Comparison of ENCODE assay signal across 7 mouse cellular contexts in the genomic region with DNA sequence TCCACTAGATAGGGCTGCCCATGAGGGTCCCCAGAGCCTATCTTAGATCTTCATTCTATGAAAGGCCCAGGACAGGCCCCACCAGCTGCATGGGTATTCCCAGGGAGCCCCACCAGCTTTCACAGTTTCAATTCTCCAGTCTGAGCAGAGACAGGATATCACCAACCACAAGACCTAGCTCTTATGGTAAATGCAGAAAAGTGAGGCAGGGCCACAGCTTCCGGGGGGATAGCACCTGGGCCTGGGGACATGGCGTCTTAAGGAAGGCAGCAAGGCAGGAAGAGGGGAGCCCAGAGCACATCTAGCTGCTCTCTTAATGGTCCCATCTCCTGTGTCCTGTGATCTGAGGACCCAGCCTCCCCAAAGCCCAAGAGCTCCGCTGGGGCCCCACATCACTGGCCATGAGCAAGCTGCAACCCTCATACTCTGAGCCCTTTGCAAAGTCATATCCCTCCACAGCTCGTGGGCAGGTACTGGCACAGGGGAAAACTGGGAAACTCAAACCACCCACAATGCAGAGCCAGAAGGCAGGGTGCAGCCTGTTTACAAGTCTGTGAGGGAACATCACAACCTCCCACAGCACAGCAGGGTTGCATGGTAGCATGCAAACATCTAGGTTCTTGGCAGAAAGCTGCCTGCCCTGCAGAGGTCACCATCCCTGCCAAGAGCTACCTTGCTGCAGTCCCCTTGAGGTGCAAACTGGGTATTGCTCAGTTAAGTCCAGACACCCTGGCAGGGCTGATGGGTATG. TPM values are rescaled to one million over a fixed set of nuclear protein-coding genes. Genes with fewer than 3 reads are reported as not detected.
DNase-seq lines count a peak whose midpoint lies in the region; ATAC-seq and TF ChIP-seq lines count a peak whose summit lies in the region.

No protein-coding gene starts in this region.

- TF ChIP-seq EP300 in liver, embryonic 14.5 days (IDR thresholded peaks at IDR 0.05; ENCODE audit: low read depth) = no peak

- no peak overlapping the region for H3K4me2 ChIP-seq in liver, embryonic 14.5 days (ENCODE audit: low read depth)
- no peak overlapping the region for H3K4me2 ChIP-seq in liver, embryonic 12.5 days
- H3K4me2 ChIP-seq in hindbrain, embryonic 11.5 days (replicated peaks; ENCODE audit: low read depth, low read length) = no peak overlapping the region
- H3K4me2 ChIP-seq in limb, embryonic 12.5 days = no peak overlapping the region

- TF ChIP-seq CTCF in liver, embryonic 14.5 days (IDR thresholded peaks at IDR 0.05; ENCODE audit: low read depth) = 0 out of 2 replicates have a peak, but pooled peaks have one; percentile 5

- H3K4me1 ChIP-seq in liver, embryonic 14.5 days (replicated peaks; ENCODE audit: control insufficient read depth in 2 of 2, insufficient read depth in 2 of 2, low read length in 1 of 2) = peaks cover 0 to 14% of the 10 kb centered on the region in 2 experiments; a peak in 2 of 4 replicates
- peaks cover 49% of the 10 kb centered on the region for H3K4me1 ChIP-seq in liver, embryonic 12.5 days
- H3K4me1 ChIP-seq in hindbrain, embryonic 11.5 days (replicated peaks; ENCODE audit: control insufficient read depth, insufficient read depth, low read length) = peaks cover 3% of the 10 kb centered on the region; the same call in 1 of the 2 replicates
- peaks cover 3% of the 10 kb centered on the region; the same call in 1 of the 2 replicates for H3K4me1 ChIP-seq in limb, embryonic 12.5 days (replicated peaks)

- WGBS in liver, embryonic 14.5 days (ENCODE audit: insufficient replicate concordance) = 57% methylated on average over 4 of the region's 4 CpGs
- 64% methylated on average over 4 of the region's 4 CpGs for WGBS in liver, embryonic 12.5 days (ENCODE audit: insufficient replicate concordance)
- 91% methylated on average over 4 of the region's 4 CpGs for WGBS in hindbrain, embryonic 11.5 days
- 84% methylated on average over 4 of the region's 4 CpGs for WGBS in limb, embryonic 12.5 days

- H3K9ac ChIP-seq in liver, embryonic 14.5 days (replicated peaks) = no peak overlapping the region
- H3K9ac ChIP-seq in liver, embryonic 12.5 days = no peak overlapping the region
- no peak overlapping the region for H3K9ac ChIP-seq in hindbrain, embryonic 11.5 days (ENCODE audit: low read depth, low read length)
- no peak overlapping the region for H3K9ac ChIP-seq in limb, embryonic 12.5 days (replicated peaks)

- DNase-seq in liver, embryonic 14.5 days (ENCODE audit: low read depth in 3 of 3, low spot score in 3 of 3) = no peak
- DNase-seq in hindbrain, embryonic 11.5 days (ENCODE audit: low spot score) = no peak
- peak; percentile 90 for DNase-seq in thymus, postnatal 0 days (ENCODE audit: low spot score)
- DNase-seq in kidney, adult 11 months = no peak
- DNase-seq in urinary bladder, postnatal 4 days (ENCODE audit: low spot score in 2 of 2) = no peak

- H3K27me3 ChIP-seq in liver, embryonic 14.5 days (ENCODE audit: control insufficient read depth, insufficient read depth, low read length) = no peaks in the 10 kb centered on the region
- no peaks in the 10 kb centered on the region for H3K27me3 ChIP-seq in liver, embryonic 12.5 days (replicated peaks)
- no peaks in the 10 kb centered on the region for H3K27me3 ChIP-seq in hindbrain, embryonic 11.5 days (ENCODE audit: control insufficient read depth, insufficient read depth, low read length)
- H3K27me3 ChIP-seq in limb, embryonic 12.5 days = no peaks in the 10 kb centered on the region

- peaks cover 14% of the 10 kb centered on the region for H3K36me3 ChIP-seq in liver, embryonic 14.5 days (replicated peaks; ENCODE audit: control insufficient read depth, insufficient read depth, low read depth)
- peaks cover 72% of the 10 kb centered on the region for H3K36me3 ChIP-seq in liver, embryonic 12.5 days
- peaks cover 16% of the 10 kb centered on the region for H3K36me3 ChIP-seq in hindbrain, embryonic 11.5 days (ENCODE audit: control insufficient read depth, insufficient read depth, low read length)
- H3K36me3 ChIP-seq in limb, embryonic 12.5 days = peaks cover 91% of the 10 kb centered on the region

- H3K27ac ChIP-seq in liver, embryonic 14.5 days = no peak overlapping the region
- no peak overlapping the region for H3K27ac ChIP-seq in liver, embryonic 12.5 days
- H3K27ac ChIP-seq in hindbrain, embryonic 11.5 days (ENCODE audit: low read depth, low read length) = peak overlapping the region; percentile 13; the same call in 1 of the 2 replicates
- H3K27ac ChIP-seq in limb, embryonic 12.5 days = peak overlapping the region; percentile 35

- no peak overlapping the region for H3K4me3 ChIP-seq in liver, embryonic 14.5 days (ENCODE audit: insufficient read depth in 1 of 2, low read depth in 2 of 2, low read length in 2 of 2)
- H3K4me3 ChIP-seq in liver, embryonic 12.5 days = no peak overlapping the region
- H3K4me3 ChIP-seq in hindbrain, embryonic 11.5 days (ENCODE audit: low read depth, low read length) = no peak overlapping the region
- no peak overlapping the region for H3K4me3 ChIP-seq in limb, embryonic 12.5 days (replicated peaks)

- no peak for ATAC-seq in liver, embryonic 14.5 days (ENCODE audit: insufficient read depth)
- no peak for ATAC-seq in liver, embryonic 12.5 days
- ATAC-seq in hindbrain, embryonic 11.5 days (ENCODE audit: low FRiP score) = no peak
- no peak for ATAC-seq in limb, embryonic 12.5 days (ENCODE audit: insufficient number of reproducible peaks, insufficient read depth, low FRiP score, low TSS enrichment, low read depth)

- no peaks in the 10 kb centered on the region for H3K9me3 ChIP-seq in liver, embryonic 14.5 days (ENCODE audit: control insufficient read depth, low read length)
- H3K9me3 ChIP-seq in liver, embryonic 12.5 days (replicated peaks) = no peaks in the 10 kb centered on the region
- H3K9me3 ChIP-seq in hindbrain, embryonic 11.5 days (ENCODE audit: control insufficient read depth, low read length) = no peaks in the 10 kb centered on the region
- H3K9me3 ChIP-seq in limb, embryonic 12.5 days = no peaks in the 10 kb centered on the region

RNA-seq across cellular contexts. Expression of a gene that starts 15.1 kb away (rescaled TPM):
- polyA plus RNA-seq in liver, embryonic 14.5 days (2012; rRNA removed) = 28.8 and 30.0 TPM in 2 replicates
- 32.5 and 32.9 TPM in 2 replicates for polyA plus RNA-seq in liver, embryonic 14.5 days (2014; fragmentation: Nextera tagmentation; extraction: Ambion mirVana)
- polyA plus RNA-seq in liver, embryonic 12.5 days (2016; fragmentation: Nextera tagmentation; extraction: Ambion mirVana) = 66.4 and 67.9 TPM in 2 replicates
- 112 and 114 TPM in 2 replicates for polyA plus RNA-seq in hindbrain, embryonic 11.5 days (2014; fragmentation: Nextera tagmentation; extraction: Ambion mirVana)
- polyA plus RNA-seq in limb, embryonic 12.5 days (2016; fragmentation: Nextera tagmentation; extraction: Ambion mirVana) = 171 and 175 TPM in 2 replicates
- polyA plus RNA-seq in thymus, postnatal 0 days (2015; fragmentation: Nextera tagmentation; extraction: Ambion mirVana) = 117 and 129 TPM in 2 replicates

RNA-seq across cellular contexts. Expression of a gene that starts 15.8 kb away (rescaled TPM):
- polyA plus RNA-seq in liver, embryonic 14.5 days (2012; rRNA removed) = 15.7 TPM in 2 replicates
- polyA plus RNA-seq in liver, embryonic 14.5 days (2014; fragmentation: Nextera tagmentation; extraction: Ambion mirVana) = 12.9 and 14.8 TPM in 2 replicates
- polyA plus RNA-seq in liver, embryonic 12.5 days (2016; fragmentation: Nextera tagmentation; extraction: Ambion mirVana) = 27.4 and 29.1 TPM in 2 replicates
- polyA plus RNA-seq in hindbrain, embryonic 11.5 days (2014; fragmentation: Nextera tagmentation; extraction: Ambion mirVana) = 141 and 163 TPM in 2 replicates
- polyA plus RNA-seq in limb, embryonic 12.5 days (2016; fragmentation: Nextera tagmentation; extraction: Ambion mirVana) = 165 and 169 TPM in 2 replicates
- 65.7 and 65.9 TPM in 2 replicates for polyA plus RNA-seq in thymus, postnatal 0 days (2015; fragmentation: Nextera tagmentation; extraction: Ambion mirVana)

RNA-seq across cellular contexts. Expression of a gene that starts 16.0 kb away (rescaled TPM):
- polyA plus RNA-seq in liver, embryonic 14.5 days (2012; rRNA removed) = 1.9 and 2.0 TPM in 2 replicates
- polyA plus RNA-seq in liver, embryonic 14.5 days (2014; fragmentation: Nextera tagmentation; extraction: Ambion mirVana) = 1.8 and 2.8 TPM in 2 replicates
- polyA plus RNA-seq in liver, embryonic 12.5 days (2016; fragmentation: Nextera tagmentation; extraction: Ambion mirVana) = 1.8 and 2.1 TPM in 2 replicates
- 5.1 and 6.3 TPM in 2 replicates for polyA plus RNA-seq in hindbrain, embryonic 11.5 days (2014; fragmentation: Nextera tagmentation; extraction: Ambion mirVana)
- polyA plus RNA-seq in limb, embryonic 12.5 days (2016; fragmentation: Nextera tagmentation; extraction: Ambion mirVana) = 7.2 and 9.2 TPM in 2 replicates
- 17.6 and 18.0 TPM in 2 replicates for polyA plus RNA-seq in thymus, postnatal 0 days (2015; fragmentation: Nextera tagmentation; extraction: Ambion mirVana)

RNA-seq across cellular contexts. Expression of a gene that starts 18.9 kb away (rescaled TPM):
- polyA plus RNA-seq in liver, embryonic 14.5 days (2012; rRNA removed) = 10.8 and 14.6 TPM in 2 replicates
- 10.2 and 13.0 TPM in 2 replicates for polyA plus RNA-seq in liver, embryonic 14.5 days (2014; fragmentation: Nextera tagmentation; extraction: Ambion mirVana)
- polyA plus RNA-seq in liver, embryonic 12.5 days (2016; fragmentation: Nextera tagmentation; extraction: Ambion mirVana) = 34.3 and 37.6 TPM in 2 replicates
- 16.1 and 18.9 TPM in 2 replicates for polyA plus RNA-seq in hindbrain, embryonic 11.5 days (2014; fragmentation: Nextera tagmentation; extraction: Ambion mirVana)
- 48.8 and 51.2 TPM in 2 replicates for polyA plus RNA-seq in limb, embryonic 12.5 days (2016; fragmentation: Nextera tagmentation; extraction: Ambion mirVana)
- 18.0 and 18.5 TPM in 2 replicates for polyA plus RNA-seq in thymus, postnatal 0 days (2015; fragmentation: Nextera tagmentation; extraction: Ambion mirVana)

RNA-seq across cellular contexts. Expression of a gene that starts 35.0 kb away (rescaled TPM):
- 0.27 and 0.30 TPM in 2 replicates for polyA plus RNA-seq in liver, embryonic 14.5 days (2012; rRNA removed)
- polyA plus RNA-seq in liver, embryonic 14.5 days (2014; fragmentation: Nextera tagmentation; extraction: Ambion mirVana) = 0.19 and 0.33 TPM in 2 replicates
- 1.7 and 2.3 TPM in 2 replicates for polyA plus RNA-seq in liver, embryonic 12.5 days (2016; fragmentation: Nextera tagmentation; extraction: Ambion mirVana)
- 65.0 and 66.5 TPM in 2 replicates for polyA plus RNA-seq in hindbrain, embryonic 11.5 days (2014; fragmentation: Nextera tagmentation; extraction: Ambion mirVana)
- polyA plus RNA-seq in limb, embryonic 12.5 days (2016; fragmentation: Nextera tagmentation; extraction: Ambion mirVana) = 42.4 and 43.2 TPM in 2 replicates
- 1.9 and 2.7 TPM in 2 replicates for polyA plus RNA-seq in thymus, postnatal 0 days (2015; fragmentation: Nextera tagmentation; extraction: Ambion mirVana)

Comparison
In these comparisons a context has a peak if more than half of its experiments do, and no peak if none do; other contexts are left out.
1. H3K27ac ChIP-seq: peak in hindbrain, embryonic 11.5 days (single experiment) and limb, embryonic 12.5 days (single experiment); none in liver, embryonic 14.5 days (single experiment) and liver, embryonic 12.5 days (single experiment).